Mouse (Mus musculus): Measurements from ENCODE around the gene Frat1.
A peak's percentile ranks its signal among the peaks of the same experiment; 100 is the strongest.

GRCm38 (mm10) chr19:41803322-41803721 is 26.4 kb upstream of the Frat1 start:
- peak; percentile 33; the same call in 1 of the 2 replicates for TF ChIP-seq CTCF (IDR thresholded peaks at IDR 0.05; ENCODE audit: low read depth, low read length)
- no peak for TF ChIP-seq POLR2A (IDR thresholded peaks at IDR 0.05; ENCODE audit: borderline replicate concordance, low read depth, low read length)

Data from bone marrow macrophage, adult 2 months (primary cell).